Mouse (Mus musculus) telencephalon, adult 2 months (tissue): ENCODE results near the gene Hist1h2bj.

Experiments used
- DNase-seq: peaks from one replicate; pipeline ENCODE4 v3.0.0-alpha.2; 2011; ENCODE audit warnings: low read depth, low spot score

The Hist1h2bj gene

DNA sequence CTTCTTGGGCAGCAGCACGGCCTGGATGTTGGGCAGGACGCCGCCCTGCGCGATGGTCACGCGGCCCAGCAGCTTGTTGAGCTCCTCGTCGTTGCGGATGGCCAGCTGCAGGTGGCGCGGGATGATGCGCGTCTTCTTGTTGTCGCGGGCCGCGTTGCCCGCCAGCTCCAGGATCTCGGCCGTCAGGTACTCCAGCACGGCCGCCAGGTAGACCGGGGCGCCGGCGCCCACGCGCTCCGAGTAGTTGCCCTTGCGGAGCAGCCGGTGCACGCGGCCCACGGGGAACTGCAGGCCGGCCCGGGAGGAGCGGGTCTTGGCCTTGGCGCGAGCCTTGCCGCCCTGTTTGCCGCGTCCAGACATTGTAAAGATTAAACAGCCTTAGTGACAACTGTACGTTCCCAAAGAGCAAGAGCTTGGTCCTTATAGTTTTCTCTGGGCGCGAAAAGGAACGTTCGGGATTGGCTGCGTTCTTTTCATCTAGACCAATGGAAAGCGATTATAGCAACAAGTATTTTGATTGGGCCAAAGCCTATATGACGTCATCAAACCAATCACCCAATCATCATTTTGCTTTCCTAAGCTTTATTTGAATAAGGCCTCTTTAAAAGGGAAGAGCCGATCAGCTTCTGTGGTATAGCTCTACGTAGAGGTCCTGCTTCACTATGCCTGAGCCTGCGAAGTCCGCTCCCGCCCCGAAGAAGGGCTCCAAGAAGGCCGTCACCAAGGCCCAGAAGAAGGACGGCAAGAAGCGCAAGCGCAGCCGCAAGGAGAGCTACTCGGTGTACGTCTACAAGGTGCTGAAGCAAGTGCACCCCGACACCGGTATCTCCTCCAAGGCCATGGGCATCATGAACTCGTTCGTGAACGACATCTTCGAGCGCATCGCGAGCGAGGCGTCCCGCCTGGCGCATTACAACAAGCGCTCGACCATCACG is at the start of gene Hist1h2bj, which contains the start of gene Hist1h2ag:
Gene Hist1h2bj, plus strand, starts transcription at position 647 of the 935 bp plus-strand sequence.
Gene Hist1h2ag, minus strand, starts transcription at position 377 of the 935 bp plus-strand sequence.
- peak; percentile 99 for DNase-seq

DNA sequence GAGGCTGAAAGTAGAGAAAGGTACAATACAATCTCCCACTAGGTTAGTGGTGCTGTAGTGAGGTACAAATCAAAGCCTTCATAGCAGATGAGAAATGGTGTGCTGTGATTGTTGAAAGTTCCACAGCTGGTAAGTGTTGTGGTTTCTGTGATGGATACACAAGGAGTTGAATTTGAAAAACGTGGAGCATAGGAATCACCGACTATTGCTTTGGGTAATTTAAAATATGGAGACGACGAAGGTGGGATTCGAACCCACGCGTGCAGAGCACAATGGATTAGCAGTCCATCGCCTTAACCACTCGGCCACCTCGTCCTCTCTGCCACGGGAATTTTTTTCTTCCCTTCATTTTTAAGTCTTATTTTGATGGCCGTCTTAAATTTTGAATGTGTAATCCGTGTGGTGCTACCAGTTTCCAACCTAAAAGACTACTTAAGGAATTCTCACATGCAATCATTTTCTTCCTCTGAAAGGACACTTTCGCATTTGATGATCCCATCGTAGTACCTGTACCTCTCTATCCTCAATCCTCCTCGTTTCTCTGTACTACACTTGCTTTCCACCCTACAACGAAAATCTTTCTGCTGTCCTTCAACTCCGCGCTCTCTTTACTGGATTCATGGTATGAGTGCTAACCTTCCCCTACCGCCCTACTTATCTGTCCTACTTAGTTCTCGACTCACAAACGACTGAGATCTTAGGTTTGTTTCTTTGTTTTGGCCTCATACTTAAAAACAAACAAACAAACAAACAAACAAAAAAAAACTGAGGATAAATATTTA is 48.9 kb upstream of the Hist1h2bj start:
- no peak for DNase-seq

DNA sequence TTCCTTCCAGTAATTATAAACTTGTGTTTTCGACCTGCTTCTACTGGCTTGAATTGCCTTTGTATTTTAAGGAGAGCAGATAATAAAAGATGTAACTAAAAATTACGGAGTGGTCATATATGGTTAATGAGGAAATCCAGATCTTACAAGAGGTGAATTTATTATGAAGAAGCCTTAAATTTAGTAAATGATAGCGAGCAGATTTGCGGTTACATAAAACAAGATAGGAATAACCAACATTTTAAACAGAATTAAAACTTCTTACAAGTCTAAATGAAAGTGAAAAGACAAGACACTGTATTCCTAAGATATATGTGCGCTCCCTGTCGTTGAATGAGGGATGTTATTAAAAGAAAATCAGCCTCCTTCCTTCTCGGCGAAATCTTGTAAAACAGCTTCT is 48.1 kb upstream of the Hist1h2bj start:
- DNase-seq = no peak

DNA sequence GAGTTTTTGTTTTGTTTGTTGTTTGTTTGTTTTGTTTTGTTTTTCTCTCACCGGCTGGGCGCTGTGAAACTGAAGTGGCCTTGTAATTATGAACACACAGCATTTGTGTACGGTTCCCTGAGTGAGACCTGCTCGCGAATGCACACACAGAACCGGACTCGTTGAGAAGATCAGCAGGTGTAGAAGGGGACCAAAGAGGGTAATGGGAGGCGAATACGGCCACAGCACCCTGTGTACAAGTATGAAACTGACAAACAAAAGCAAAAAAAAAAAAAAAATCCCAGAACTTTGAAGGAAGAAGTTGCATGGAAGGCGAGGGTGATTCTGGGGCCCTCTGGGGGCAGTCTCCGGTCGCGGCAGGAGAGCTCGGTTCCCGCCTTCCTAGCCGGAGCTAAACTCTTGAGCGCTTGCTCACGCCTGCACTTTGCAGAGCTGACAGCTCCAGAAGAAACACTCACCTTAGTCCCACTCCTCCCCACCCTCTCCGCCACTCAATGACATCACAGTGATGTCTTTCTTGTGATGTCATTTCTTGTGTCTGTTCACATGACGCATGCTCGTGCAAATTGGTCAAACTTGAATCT is 47.6 kb upstream of the Hist1h2bj start:
- no peak for DNase-seq

DNA sequence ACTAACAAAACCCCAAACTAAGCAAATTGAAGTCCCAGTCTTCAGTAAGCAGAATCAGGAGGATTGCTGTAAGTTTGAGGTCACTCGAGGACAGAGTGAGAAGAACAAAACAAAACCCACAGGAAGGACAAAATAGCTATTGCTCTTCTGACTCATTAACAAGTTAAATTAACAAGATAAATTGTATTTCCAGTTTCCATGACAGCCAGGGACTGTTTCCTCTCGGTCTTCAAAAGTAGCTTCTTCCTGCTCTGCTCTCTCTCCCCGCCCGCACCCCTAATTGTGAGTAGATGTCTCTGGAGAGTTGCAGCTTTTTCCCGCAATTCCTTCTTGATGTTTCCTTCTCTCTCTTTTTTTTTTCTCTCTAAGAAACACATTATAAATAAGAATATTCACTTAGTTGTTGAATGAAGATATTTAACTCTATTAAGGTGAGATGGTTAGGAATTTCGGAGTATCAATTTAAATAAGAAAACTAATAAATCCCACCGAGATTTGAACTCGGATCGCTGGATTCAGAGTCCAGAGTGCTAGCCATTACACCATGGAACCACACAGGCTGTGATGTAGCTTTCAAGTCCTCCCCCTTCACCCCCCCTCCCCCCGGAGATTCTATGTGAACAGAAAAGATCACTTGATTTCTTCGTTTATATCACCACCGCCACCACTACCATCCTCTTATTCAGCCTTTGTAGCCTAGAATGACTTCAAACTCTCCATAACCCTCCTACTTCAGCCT is 46.7 kb upstream of the Hist1h2bj start:
- DNase-seq = no peak

DNA sequence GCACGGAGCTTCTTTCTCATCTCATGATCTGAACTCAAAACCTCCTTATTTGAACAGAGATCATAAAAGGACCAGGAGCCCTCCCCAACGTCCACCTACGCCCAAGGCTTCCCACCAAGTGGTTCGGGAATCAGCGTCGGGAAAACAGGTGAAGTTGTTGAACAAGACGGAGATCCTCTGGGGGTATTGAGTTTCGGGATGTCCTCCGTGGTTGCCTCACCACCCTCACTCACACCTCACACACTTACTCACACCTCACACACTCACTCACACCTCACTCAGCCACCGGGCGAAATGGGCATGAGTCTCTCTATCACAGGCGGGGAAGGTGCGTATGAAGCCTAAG is 46.2 kb upstream of the Hist1h2bj start:
- DNase-seq = no peak

DNA sequence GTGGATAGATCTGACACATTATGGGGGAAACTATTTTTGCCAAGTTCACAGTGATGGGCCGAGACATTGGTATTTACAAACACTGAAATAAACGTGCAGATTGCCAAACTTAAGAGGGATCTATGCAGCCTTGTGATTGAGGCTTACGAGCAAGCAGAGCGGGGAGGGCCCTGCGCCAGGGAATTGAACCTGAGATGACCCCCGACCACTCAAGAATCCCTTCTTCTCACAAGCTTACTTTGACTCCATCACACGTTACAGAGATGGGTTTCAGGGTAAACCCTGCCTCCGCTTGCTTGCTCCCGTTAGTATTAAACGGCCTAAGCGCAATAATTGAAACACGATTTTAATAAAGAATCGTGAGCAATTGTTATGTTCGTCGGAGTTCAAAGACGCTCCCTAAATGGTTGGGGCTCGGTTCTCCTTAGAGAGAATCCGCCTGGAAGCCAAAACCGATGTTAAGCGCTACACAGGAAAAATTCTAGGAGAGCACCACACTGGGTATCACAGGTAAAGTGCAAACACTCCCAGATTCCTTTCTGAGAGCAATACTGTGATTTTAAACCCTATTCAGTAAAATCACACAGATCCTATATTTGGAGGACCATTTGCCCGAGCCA is 45.7 kb upstream of the Hist1h2bj start:
- no peak for DNase-seq

DNA sequence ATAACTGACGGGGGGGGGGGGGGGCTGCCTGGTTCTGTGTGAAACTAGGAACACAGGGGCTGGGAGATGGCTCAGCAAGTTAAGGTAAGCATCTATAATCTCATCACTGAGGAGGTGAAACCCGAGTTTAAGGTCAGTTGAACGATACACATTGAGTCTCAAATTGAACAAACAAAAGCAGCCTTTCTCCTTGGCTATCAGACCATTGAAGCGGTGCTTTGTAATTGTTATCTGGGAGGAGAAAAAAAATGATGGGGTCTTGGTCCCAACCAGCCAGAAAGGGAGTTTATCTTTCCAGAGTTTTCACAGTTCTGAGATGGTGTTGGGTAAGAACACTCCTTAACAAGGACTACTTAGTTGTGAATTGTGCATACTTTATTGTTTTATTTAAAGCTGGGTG is 45.2 kb upstream of the Hist1h2bj start:
- no peak for DNase-seq

DNA sequence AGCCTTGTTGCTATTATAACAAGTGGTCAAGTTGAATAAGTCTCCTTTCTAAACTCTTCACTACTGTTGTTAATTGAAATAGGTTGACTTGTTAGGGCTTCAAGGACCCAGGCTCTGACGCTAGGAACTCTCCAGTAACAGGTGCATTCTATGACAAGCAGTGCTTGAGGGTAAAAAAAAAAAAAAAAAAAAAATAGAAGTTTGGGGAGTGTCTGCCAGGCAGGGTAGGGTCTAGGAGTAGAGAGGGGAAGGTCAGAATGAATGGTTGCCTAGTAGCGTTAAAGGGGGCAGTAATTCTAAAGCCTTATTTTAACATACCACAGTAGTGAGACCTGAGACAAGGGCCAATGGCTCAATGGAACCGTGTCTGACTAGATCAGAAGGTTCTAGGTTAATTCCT is 44.6 kb upstream of the Hist1h2bj start:
- DNase-seq = no peak

DNA sequence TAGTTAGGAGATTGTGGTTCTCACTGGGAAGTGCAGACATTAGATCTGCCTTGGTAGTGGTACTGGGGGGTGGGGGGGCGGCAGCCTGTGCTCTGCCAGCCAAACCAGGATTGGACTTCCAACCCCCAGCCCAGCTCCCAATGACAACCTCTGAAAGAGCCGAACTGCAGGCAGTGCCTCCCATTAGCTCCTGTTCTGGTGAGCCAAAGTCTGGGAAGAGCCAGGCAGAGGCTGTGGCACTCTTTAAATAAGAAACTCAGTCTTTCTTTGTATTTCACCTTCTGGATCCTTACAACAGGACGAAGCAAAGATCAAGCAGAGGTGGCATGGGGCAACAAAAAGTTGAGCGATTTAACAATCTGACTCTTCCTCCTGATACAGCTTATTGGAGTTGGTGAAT is 43.9 kb upstream of the Hist1h2bj start:
- no peak for DNase-seq

DNA sequence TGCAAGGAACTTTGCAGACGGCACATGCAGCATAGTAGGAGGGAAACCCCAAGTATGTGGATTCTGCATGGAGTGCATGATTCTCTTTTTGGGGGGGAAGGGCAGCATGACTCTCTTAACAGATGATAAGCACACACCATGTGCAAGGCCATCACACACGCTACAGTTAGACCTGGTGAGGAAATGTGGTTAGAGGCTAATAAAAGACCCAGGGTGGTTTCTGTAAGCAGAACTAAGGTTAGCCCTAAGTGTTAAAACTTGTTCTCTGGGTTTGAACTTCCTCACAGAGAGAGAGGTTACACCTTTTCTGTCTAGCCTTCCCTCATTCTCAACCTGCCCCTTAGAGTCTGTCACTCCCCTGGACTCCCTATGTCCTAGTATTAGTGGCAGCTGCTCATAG is 41.7 kb upstream of the Hist1h2bj start:
- no peak for DNase-seq

DNA sequence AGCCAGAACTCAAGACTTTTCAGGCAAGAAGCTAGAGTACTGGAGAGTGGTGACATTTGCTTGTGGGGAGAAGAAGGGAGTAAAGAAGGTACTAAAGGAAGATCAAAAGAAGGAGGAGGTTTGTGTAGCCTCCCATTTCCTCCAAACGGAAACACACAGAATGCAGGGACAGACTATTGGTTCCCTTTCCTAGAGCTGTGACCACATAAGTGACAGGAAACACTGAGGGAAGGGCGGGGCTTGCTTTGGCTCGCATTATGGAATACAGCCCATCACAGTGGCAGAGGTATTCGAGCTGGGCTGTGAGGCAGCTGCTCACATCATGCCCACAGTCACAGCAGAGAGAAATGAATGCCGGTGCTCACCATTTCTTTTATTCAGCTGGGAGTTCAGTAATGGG is 41.2 kb upstream of the Hist1h2bj start:
- no peak for DNase-seq

DNA sequence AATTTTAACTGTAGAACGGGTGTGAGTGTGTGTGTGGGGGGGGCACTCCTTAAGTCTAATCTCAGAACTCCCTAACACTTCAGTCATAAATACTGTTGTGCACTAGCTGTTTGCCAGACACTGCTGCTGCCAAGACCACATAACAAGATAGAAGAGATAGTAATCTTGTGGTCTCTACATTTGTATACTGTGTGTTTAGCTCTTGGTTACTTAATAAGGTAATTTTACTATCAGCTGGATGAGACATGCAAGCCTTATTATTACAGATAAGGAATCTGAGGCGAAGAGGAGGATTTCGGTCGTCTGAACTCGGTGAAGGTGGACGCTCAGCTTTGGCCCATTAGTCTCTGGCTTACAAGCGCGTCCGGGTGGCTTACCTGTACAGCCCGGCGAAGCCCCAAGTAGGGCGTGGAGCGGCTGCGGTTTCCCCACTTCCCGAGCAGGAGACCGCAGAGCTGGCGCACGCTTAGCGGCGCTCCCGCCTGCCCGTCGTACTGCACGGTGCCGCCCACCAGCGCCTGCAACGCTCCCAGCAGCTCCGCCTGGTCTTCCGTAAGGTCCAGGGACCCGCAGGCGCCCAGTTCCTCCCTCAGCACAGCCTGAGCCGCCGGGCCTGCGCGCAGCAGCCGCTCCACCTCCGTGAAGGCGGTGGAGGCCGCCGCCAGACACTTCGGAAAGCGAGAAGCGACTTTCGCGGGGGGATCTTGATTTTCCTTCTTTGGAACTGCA is 37.2 kb upstream of the Hist1h2bj start:
- no peak for DNase-seq

DNA sequence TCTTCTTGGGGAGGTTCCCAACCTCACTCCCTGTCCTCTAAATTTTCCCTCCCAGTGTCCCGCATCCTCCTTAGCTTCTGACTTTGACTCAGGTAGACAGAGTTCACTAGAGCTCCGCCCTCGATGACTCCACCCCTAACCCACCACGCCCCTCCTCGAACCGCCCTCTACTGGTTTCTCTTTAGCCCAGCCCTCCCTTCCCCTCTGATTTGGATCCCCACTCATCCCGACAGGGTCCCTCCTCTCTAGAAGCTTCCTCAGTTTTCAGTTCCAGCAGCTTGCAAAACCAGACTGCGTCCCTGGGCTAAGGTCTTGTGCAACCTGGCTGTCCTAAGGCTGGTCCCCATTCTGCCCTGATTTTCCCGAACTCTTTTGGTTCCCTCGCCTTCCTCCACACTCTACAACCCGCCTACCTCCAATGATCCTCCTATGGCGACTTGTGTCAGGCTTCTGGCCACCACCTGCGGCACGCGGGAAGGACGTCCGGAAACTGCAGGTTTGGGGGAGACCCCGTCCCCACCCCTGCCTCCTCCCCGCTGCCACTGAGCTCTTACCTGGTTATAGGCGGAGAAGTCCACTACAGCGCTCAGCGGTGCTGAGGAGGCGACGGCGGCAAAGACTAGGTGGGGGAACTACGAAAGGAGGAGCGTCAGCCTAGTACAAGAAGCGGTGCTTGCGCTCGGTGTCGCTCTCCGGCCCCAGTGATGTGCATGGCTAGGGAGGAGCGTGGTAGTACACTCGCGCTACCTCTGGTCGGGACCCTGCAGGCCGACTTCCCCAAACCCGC is 36.5 kb upstream of the Hist1h2bj start:
- no peak for DNase-seq

DNA sequence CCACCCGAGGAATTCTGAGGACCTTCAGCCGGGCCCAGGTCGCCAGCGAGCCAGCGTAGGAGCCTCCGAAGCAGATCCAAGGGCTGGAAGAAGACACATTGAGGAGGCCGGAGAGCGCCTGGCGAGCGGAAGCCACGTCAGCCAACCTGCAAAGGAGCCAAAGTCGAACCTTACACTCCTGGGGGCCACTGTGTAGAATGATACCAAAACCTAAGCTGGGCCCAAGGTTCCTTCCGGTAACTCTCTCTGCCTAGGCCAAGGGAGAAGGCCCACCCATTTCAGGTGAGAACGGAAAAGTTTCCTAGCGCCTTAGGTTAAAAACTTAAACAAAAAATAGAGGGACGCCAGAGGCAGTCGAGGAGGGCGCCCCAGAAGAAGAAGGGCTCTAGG is 35.9 kb upstream of the Hist1h2bj start:
- no peak for DNase-seq

DNA sequence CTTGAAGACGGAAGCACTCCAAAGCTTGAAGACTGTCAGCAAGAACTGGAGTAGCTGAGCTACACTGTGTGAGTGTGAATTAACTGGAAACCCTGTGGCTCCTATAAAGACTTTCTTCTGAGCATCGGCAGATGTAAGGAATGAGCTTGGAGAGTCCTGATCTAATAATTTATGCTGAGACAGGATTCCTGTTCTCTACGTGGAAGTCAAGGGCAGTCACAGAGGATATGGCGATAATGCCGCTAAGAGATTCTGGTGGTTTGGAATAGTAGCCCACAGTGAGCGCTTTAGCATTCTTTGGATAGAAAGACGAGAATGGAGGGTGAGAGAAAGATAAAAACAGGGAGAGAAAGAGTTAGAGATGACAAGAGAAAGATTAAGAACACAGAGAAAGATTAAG is 35.1 kb upstream of the Hist1h2bj start:
- DNase-seq = no peak

DNA sequence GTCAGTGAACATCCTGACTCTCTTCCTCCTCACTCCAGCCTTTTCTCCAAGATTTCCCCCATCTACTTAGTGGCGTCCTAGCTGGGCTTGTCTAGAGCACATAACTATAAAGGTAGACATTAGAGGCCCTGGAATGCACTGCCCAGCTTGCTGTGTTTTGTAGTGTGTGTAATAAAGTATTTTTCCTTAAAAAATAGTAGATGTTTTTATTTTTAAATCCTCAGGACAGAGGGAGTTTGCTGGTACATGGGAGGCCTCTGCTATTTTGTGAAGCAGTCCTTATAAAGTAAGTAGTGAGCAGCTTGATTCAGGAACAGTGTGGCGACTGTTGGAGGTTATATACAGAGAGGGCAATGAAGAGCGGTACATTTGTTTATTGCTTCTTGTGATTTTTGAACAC is 34.3 kb upstream of the Hist1h2bj start:
- DNase-seq = no peak

DNA sequence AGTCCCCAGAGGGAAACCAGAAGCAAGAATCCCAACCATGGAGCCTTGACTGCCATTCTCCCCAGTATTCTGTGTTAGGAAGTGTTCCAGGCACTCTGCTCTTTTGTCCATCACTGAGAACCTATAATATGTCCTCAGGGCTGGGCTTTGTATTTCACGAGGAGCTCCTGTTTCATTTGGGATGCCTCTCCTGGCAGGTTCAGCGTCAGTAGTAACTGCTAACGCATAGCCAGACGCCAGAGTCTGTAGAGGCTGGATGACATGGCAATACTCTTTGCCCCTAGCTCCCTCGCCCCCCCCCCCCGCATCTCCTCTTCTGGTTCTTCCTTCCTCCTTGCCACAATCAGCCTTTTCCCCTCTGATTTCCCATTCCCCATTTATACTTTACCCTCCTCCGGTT is 33.4 kb upstream of the Hist1h2bj start, which contains the start of gene Prss16:
Gene Prss16, minus strand, starts transcription at position 101 of the 400 bp plus-strand sequence.
- DNase-seq = no peak

DNA sequence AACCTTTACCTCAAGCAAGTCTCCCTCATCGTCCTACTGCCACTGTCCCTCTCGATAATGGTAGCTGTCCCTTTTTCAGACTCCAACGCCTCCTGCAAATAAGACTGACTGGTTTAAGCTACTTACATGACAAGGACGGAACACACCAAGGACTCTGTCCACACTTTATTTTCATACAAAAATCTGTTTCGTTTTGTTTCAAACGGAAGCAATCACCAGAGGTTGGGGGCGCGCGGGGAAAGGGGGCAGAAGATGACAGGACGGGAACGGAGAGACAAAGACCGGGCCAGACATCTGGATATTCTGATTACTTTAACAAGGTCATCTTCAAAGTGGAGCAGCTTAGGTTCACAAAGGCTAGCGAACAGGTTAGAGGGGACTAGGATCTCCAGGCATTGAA is 29.3 kb upstream of the Hist1h2bj start:
- DNase-seq = no peak

DNA sequence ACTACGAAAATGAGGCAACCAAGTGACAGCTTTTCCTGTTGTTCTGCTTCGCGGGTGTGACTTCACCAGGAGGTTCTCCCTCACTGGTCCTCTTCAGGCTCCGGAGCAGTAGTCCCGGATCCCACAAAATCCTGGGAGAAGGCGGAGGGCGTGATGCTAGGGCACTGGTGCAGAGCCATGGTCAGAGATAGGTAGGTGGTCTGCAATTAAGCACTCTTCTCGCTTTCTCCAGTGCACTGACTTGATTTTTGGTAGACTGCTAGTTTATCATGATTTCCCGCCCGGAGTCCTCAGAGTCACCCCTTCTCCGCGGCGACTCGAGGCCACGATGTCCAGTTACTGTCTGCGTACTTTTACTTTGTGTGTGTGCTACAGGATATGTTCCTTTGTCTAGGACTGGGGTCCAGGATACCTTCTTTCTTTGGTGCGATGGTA is 28.6 kb upstream of the Hist1h2bj start:
- no peak for DNase-seq
